Mouse (Mus musculus): ENCODE results near the gene Fxyd1.

Gene Fxyd1

DNA sequence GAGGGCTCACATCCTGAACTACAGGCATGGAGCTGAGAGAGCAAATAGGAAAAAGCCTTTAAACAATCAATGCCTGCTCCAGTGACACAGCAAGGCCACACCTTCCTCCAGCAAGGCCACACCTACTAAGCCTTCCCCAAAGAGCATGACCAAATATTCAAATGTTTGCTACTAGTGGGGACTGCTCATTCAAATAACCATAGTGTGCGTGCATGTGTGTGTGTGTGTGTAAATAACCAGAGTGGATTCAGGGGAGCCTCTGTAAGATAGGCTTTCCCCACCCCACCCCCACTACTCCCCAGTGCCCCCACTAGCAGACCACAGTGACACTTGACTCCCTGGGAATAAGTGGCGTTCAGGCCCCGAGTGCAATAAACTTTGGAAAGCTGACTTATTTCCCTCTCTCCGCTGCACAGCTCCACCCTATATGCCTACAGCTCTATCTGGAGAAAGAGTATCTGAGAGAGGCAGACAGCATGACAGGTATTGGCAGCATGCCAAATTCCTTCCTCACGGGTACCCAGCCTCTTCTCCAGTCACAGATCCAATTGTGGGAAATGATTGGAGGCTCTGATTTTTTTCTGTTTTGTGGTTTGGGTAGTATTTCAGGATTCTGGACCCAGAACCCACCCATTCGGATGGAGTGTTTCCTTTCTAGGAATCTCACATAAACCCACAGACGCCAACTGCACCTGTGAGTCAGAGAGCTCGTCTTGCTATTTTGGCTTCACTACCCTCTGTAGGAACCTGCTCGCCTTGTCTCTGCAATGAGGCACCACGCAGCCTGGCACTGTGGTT is 39.7 kb downstream of the Fxyd1 start:
- peak; percentile 98 for ATAC-seq (ENCODE audit: low TSS enrichment)

DNA sequence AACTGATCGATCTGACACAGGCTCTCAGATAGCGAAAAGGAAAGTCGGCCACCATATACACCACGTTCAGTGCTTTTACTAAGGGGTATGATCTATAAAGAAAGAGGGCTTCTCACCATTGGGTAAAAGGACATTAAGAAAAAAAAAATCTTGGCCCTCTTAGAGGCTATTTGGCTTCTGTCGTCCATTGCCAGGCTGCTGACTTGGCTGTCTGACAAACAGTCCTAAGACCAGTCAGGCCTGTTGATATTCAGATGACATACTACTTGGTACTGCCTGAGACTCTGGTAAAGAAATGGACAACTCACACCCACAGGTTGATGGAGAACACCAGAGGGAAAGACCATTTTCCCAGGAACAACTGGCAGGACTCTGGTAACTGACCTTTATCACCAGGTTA is 44.0 kb downstream of the Fxyd1 start:
- no peak for ATAC-seq (ENCODE audit: low TSS enrichment)

DNA sequence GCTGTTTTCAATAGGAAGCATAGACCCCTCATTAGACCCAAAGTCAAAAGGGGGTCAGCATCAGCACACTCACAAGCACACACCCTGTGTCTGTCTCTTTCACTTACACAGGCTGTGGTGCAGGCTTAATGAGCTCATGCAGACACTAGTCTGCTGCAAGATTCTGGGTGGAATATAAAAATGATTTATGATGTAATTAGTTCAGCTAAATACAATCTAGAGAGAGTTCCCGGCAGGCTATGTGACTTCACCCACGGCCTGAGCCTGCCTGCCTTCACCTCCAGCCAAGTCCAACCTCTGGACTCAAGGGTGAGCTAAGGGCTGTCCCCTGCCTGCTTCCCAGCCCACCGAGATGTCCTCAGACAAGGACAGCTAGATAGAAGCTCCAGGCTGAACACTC is 48.1 kb downstream of the Fxyd1 start:
- ATAC-seq (ENCODE audit: low TSS enrichment), result no peak

DNA sequence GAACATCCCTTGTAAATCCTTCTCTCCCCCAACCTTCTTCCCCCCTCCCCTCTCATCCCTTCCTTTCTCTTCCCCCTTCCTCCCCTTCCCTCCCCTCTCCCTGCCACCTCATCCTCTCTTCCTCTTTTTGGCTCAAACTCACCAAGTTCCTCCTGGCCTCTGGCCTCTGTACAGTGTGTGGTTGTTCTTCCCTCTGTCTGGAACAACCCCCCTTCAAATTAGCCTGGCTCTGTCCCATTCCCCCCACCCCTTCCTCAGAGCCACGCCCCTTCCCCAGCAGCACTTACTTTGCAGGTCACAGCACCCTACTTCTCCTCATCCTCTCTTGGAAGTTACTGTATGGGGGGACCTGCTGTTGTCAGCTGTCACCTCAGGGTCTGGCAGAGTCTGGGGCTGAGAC is 48.8 kb downstream of the Fxyd1 start:
- ATAC-seq (ENCODE audit: low TSS enrichment), result no peak

DNA sequence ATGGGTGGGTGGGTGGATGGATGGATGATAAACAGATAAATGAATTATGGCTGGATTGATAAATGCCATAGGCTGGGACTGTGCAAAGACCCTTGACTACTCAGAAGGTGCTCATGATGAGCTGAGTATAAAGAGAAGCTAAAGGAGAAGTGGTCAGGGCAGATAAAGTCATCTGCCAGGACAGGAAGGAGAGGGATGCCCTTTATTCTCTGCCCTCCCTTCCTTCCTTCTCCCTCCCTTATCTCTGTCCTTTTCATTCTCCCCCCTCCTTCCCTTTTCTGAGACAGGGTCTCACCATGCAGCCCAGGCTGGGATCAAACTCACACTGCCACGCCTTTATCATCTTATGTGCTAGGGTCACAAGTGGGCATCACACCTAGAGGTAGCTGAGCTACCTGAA is 49.2 kb downstream of the Fxyd1 start:
- no peak for ATAC-seq (ENCODE audit: low TSS enrichment)

DNA sequence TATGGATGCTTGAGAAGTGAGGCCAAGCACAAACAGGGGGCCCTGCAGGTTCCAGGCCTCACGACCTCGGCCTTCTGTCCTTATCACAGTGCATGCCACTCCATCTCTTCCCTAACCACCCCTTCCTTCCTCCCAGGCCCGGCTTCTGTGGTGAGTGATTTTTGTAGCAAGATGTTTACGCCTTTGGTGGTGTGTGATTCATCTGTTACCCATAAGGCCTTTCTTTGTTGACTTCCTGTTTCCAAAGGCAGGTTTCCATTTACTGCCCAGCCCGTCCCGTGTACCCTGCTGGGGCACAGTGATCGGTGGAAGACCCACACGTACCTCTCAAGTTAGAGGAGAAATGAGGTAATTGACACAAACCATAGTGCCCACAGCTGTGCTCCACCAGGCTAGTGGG is 54.3 kb downstream of the Fxyd1 start:
- ATAC-seq (ENCODE audit: low TSS enrichment), result no peak

Data from frontal cortex, adult (tissue).